Mouse (Mus musculus): ENCODE measurements around the gene Gm49711. TPM values are rescaled to one million over a fixed set of nuclear protein-coding genes. Genes with fewer than 3 reads are reported as not detected.

Gm49711 gene
- polyA plus RNA-seq, 1 experiment = 0.12 TPM

GRCm38 (mm10) chr16:92159114-92159513, 101.0 kb downstream of the Gm49711 start:
- H3K27me3 ChIP-seq (ENCODE audit: control insufficient read depth, insufficient read depth, low read length) = peaks cover 2% of the 10 kb centered on the region; the same call in 1 of the 2 replicates
- no peaks in the 10 kb centered on the region for H3K36me3 ChIP-seq (ENCODE audit: control insufficient read depth, insufficient read depth, low read length)
- TF ChIP-seq POLR2A (IDR thresholded peaks at IDR 0.05; ENCODE audit: low read depth, low read length) (no peak), CTCF (IDR thresholded peaks at IDR 0.05; ENCODE audit: extremely low read depth, insufficient read depth, insufficient read length, insufficient replicate concordance) (no peak)
- no peak for DNase-seq (ENCODE audit: low read depth in 1 of 2, low spot score in 2 of 2)
- no peak overlapping the region for H3K4me3 ChIP-seq (ENCODE audit: extremely low read depth, insufficient read depth, insufficient read length)
- H3K27ac ChIP-seq (ENCODE audit: insufficient read depth, low read length) = no peak overlapping the region
- no peaks in the 10 kb centered on the region for H3K4me1 ChIP-seq (ENCODE audit: control insufficient read depth, insufficient read depth, insufficient read length)
- WGBS = 60% methylated on average over 6 of the region's 6 CpGs

- Histone ChIP-seq H3K4me3 (ENCODE audit: extremely low read depth, insufficient read depth, insufficient read length) (no peak overlapping the region), H3K36me3 (ENCODE audit: control insufficient read depth, insufficient read depth, low read length) (no peaks in the 10 kb centered on the region), H3K27ac (ENCODE audit: insufficient read depth, low read length) (no peak overlapping the region), H3K27me3 (ENCODE audit: control insufficient read depth, insufficient read depth, low read length) (peaks cover 2% of the 10 kb centered on the region; the same call in 1 of the 2 replicates), H3K4me1 (ENCODE audit: control insufficient read depth, insufficient read depth, insufficient read length) (no peaks in the 10 kb centered on the region)
- no peak for TF ChIP-seq POLR2A (IDR thresholded peaks at IDR 0.05; ENCODE audit: low read depth, low read length)
- no peak for TF ChIP-seq CTCF (IDR thresholded peaks at IDR 0.05; ENCODE audit: extremely low read depth, insufficient read depth, insufficient read length, insufficient replicate concordance)
- DNase-seq (ENCODE audit: low read depth in 1 of 2, low spot score in 2 of 2) = no peak
- WGBS = 86% methylated on average over 4 of the region's 4 CpGs
Observed at GRCm38 (mm10) chr16:92162289-92162688, 104.2 kb downstream of the Gm49711 start.

- Histone ChIP-seq H3K4me3 (ENCODE audit: extremely low read depth, insufficient read depth, insufficient read length) (no peak overlapping the region), H3K36me3 (ENCODE audit: control insufficient read depth, insufficient read depth, low read length) (no peaks in the 10 kb centered on the region), H3K4me1 (ENCODE audit: control insufficient read depth, insufficient read depth, insufficient read length) (no peaks in the 10 kb centered on the region), H3K27ac (ENCODE audit: insufficient read depth, low read length) (no peak overlapping the region), H3K27me3 (ENCODE audit: control insufficient read depth, insufficient read depth, low read length) (no peaks in the 10 kb centered on the region)
- TF ChIP-seq CTCF (IDR thresholded peaks at IDR 0.05; ENCODE audit: extremely low read depth, insufficient read depth, insufficient read length, insufficient replicate concordance) (no peak), POLR2A (IDR thresholded peaks at IDR 0.05; ENCODE audit: low read depth, low read length) (no peak)
- no peak for DNase-seq (ENCODE audit: low read depth in 1 of 2, low spot score in 2 of 2)
- 75% methylated on average over 4 of the region's 4 CpGs for WGBS
Observed at GRCm38 (mm10) chr16:92163545-92163944, 105.4 kb downstream of the Gm49711 start.

GRCm38 (mm10) chr16:92176052-92176451, 117.9 kb downstream of the Gm49711 start:
- WGBS = 85% methylated on average over 1 of the region's 1 CpGs
- Histone ChIP-seq H3K27ac (ENCODE audit: insufficient read depth, low read length) (no peak overlapping the region), H3K36me3 (ENCODE audit: control insufficient read depth, insufficient read depth, low read length) (no peaks in the 10 kb centered on the region), H3K27me3 (ENCODE audit: control insufficient read depth, insufficient read depth, low read length) (no peaks in the 10 kb centered on the region), H3K4me1 (ENCODE audit: control insufficient read depth, insufficient read depth, insufficient read length) (no peaks in the 10 kb centered on the region), H3K4me3 (ENCODE audit: extremely low read depth, insufficient read depth, insufficient read length) (no peak overlapping the region)
- TF ChIP-seq CTCF (IDR thresholded peaks at IDR 0.05; ENCODE audit: extremely low read depth, insufficient read depth, insufficient read length, insufficient replicate concordance) (no peak), POLR2A (IDR thresholded peaks at IDR 0.05; ENCODE audit: low read depth, low read length) (no peak)
- DNase-seq (ENCODE audit: low read depth in 1 of 2, low spot score in 2 of 2) = no peak

- H3K4me3 ChIP-seq (ENCODE audit: extremely low read depth, insufficient read depth, insufficient read length) = no peak overlapping the region
- H3K27me3 ChIP-seq (ENCODE audit: control insufficient read depth, insufficient read depth, low read length) = no peaks in the 10 kb centered on the region
- 97% methylated on average over 1 of the region's 1 CpGs for WGBS
- TF ChIP-seq POLR2A (IDR thresholded peaks at IDR 0.05; ENCODE audit: low read depth, low read length) (no peak), CTCF (IDR thresholded peaks at IDR 0.05; ENCODE audit: extremely low read depth, insufficient read depth, insufficient read length, insufficient replicate concordance) (no peak)
- DNase-seq (ENCODE audit: low read depth in 1 of 2, low spot score in 2 of 2) = no peak
- H3K4me1 ChIP-seq (ENCODE audit: control insufficient read depth, insufficient read depth, insufficient read length) = no peaks in the 10 kb centered on the region
- H3K36me3 ChIP-seq (ENCODE audit: control insufficient read depth, insufficient read depth, low read length) = no peaks in the 10 kb centered on the region
- H3K27ac ChIP-seq (ENCODE audit: insufficient read depth, low read length) = no peak overlapping the region
Observed at GRCm38 (mm10) chr16:92177718-92178117, 119.6 kb downstream of the Gm49711 start.

GRCm38 (mm10) chr16:92179306-92179705, 121.2 kb downstream of the Gm49711 start:
- Histone ChIP-seq H3K4me3 (ENCODE audit: extremely low read depth, insufficient read depth, insufficient read length) (no peak overlapping the region), H3K27me3 (ENCODE audit: control insufficient read depth, insufficient read depth, low read length) (no peaks in the 10 kb centered on the region), H3K27ac (ENCODE audit: insufficient read depth, low read length) (no peak overlapping the region), H3K36me3 (ENCODE audit: control insufficient read depth, insufficient read depth, low read length) (no peaks in the 10 kb centered on the region), H3K4me1 (ENCODE audit: control insufficient read depth, insufficient read depth, insufficient read length) (no peaks in the 10 kb centered on the region)
- TF ChIP-seq POLR2A (IDR thresholded peaks at IDR 0.05; ENCODE audit: low read depth, low read length) = no peak
- WGBS = 85% methylated on average over 8 of the region's 8 CpGs
- no peak for DNase-seq (ENCODE audit: low read depth in 1 of 2, low spot score in 2 of 2)

GRCm38 (mm10) chr16:92183477-92183876, 125.4 kb downstream of the Gm49711 start:
- 69% methylated on average over 4 of the region's 4 CpGs for WGBS
- no peak for DNase-seq (ENCODE audit: low read depth in 1 of 2, low spot score in 2 of 2)
- TF ChIP-seq POLR2A (IDR thresholded peaks at IDR 0.05; ENCODE audit: low read depth, low read length) (no peak), CTCF (IDR thresholded peaks at IDR 0.05; ENCODE audit: extremely low read depth, insufficient read depth, insufficient read length, insufficient replicate concordance) (no peak)
- no peaks in the 10 kb centered on the region for H3K36me3 ChIP-seq (ENCODE audit: control insufficient read depth, insufficient read depth, low read length)
- H3K4me3 ChIP-seq (ENCODE audit: extremely low read depth, insufficient read depth, insufficient read length) = no peak overlapping the region
- H3K27ac ChIP-seq (ENCODE audit: insufficient read depth, low read length) = no peak overlapping the region
- H3K4me1 ChIP-seq (ENCODE audit: control insufficient read depth, insufficient read depth, insufficient read length) = no peaks in the 10 kb centered on the region
- H3K27me3 ChIP-seq (ENCODE audit: control insufficient read depth, insufficient read depth, low read length) = no peaks in the 10 kb centered on the region

All from spleen, adult 2 months (tissue).